Mouse (Mus musculus): ENCODE measurements around the gene Ska3. TPM values are rescaled to one million over a fixed set of nuclear protein-coding genes. Genes with fewer than 3 reads are reported as not detected.
A peak's percentile ranks its signal among the peaks of the same experiment; 100 is the strongest.

Gene Ska3
- polyA plus RNA-seq, 1 experiment from 2014 or later: 34.3 TPM

GRCm38 (mm10) chr14:57811844-57812243 lies 14.1 kb downstream of the Ska3 start:
- Histone ChIP-seq H3K9me3 (replicated peaks; ENCODE audit: control insufficient read depth, low read length) (no peaks in the 10 kb centered on the region), H3K4me2 (no peak overlapping the region), H3K4me3 (ENCODE audit: low read depth, low read length) (no peak overlapping the region), H3K27me3 (ENCODE audit: control insufficient read depth, insufficient read depth, low read length) (no peaks in the 10 kb centered on the region), H3K4me1 (ENCODE audit: control insufficient read depth, insufficient read depth, low read length) (no peaks in the 10 kb centered on the region), H3K27ac (ENCODE audit: low read depth, low read length) (no peak overlapping the region), H3K36me3 (ENCODE audit: control insufficient read depth, insufficient read depth, low read length) (peaks cover 30% of the 10 kb centered on the region), H3K9ac (ENCODE audit: low read depth, low read length) (no peak overlapping the region)
- ATAC-seq (replicated peaks; ENCODE audit: insufficient number of reproducible peaks, low FRiP score, low TSS enrichment): no peak
- 97% methylated on average over 5 of the region's 5 CpGs for WGBS (ENCODE audit: insufficient replicate concordance)

DNA sequence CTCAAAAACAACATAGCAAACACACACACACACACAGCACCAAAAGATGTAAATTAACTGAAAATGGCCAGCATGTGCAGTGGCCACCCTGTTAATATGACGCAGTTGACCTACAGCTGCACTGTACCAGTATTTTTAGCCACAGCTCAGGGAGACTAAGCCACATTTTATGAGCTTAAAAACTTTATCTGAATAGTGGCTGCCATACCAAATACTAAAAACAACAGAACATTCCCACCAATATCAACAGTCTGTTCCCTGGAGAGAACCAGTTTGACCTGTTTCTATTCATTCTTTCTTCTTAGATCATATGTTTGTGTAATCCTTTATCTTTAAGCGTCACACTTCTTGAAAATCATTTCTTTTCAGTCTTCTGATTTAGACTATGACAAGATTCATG lies 15.1 kb downstream of the Ska3 start:
- no peaks in the 10 kb centered on the region for H3K4me1 ChIP-seq (ENCODE audit: control insufficient read depth, insufficient read depth, low read length)
- H3K27ac ChIP-seq (ENCODE audit: low read depth, low read length): no peak overlapping the region
- peaks cover 30% of the 10 kb centered on the region for H3K36me3 ChIP-seq (ENCODE audit: control insufficient read depth, insufficient read depth, low read length)
- ATAC-seq (replicated peaks; ENCODE audit: insufficient number of reproducible peaks, low FRiP score, low TSS enrichment): no peak
- H3K27me3 ChIP-seq (ENCODE audit: control insufficient read depth, insufficient read depth, low read length): no peaks in the 10 kb centered on the region
- H3K9ac ChIP-seq (ENCODE audit: low read depth, low read length): no peak overlapping the region
- no peak overlapping the region for H3K4me2 ChIP-seq
- no peaks in the 10 kb centered on the region for H3K9me3 ChIP-seq (replicated peaks; ENCODE audit: control insufficient read depth, low read length)
- H3K4me3 ChIP-seq (ENCODE audit: low read depth, low read length): no peak overlapping the region
- WGBS (ENCODE audit: insufficient replicate concordance): 82% methylated on average over 2 of the region's 2 CpGs

DNA sequence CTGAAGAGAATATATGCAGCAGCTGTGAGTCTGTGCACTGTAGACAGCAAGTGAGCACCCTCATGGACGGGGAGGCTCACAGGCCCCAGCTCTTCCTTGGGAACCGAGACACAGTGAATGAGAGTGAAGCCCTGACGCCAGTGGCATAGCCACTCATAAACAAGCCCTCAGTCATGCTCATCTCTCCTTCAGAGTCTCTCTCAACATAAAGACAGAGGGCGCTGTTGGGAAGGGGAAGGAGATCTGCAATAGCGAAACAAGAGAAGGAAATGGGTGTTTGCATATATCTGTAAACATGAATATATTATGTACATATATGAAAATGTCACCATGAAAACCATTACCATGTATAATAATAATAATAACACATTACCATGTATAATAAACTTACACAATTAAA lies 17.4 kb downstream of the Ska3 start:
- H3K9ac ChIP-seq (ENCODE audit: low read depth, low read length): no peak overlapping the region
- no peak overlapping the region for H3K27ac ChIP-seq (ENCODE audit: low read depth, low read length)
- ATAC-seq (replicated peaks; ENCODE audit: insufficient number of reproducible peaks, low FRiP score, low TSS enrichment): no peak
- no peak overlapping the region for H3K4me2 ChIP-seq
- H3K9me3 ChIP-seq (replicated peaks; ENCODE audit: control insufficient read depth, low read length): no peaks in the 10 kb centered on the region
- 77% methylated on average over 5 of the region's 5 CpGs for WGBS (ENCODE audit: insufficient replicate concordance)
- no peaks in the 10 kb centered on the region for H3K27me3 ChIP-seq (ENCODE audit: control insufficient read depth, insufficient read depth, low read length)
- H3K36me3 ChIP-seq (ENCODE audit: control insufficient read depth, insufficient read depth, low read length): peaks cover 31% of the 10 kb centered on the region
- H3K4me1 ChIP-seq (ENCODE audit: control insufficient read depth, insufficient read depth, low read length): no peaks in the 10 kb centered on the region
- H3K4me3 ChIP-seq (ENCODE audit: low read depth, low read length): no peak overlapping the region

GRCm38 (mm10) chr14:57803731-57804130 lies 22.3 kb downstream of the Ska3 start:
- H3K9ac ChIP-seq (ENCODE audit: low read depth, low read length): no peak overlapping the region
- H3K9me3 ChIP-seq (replicated peaks; ENCODE audit: control insufficient read depth, low read length): no peaks in the 10 kb centered on the region
- no peak for ATAC-seq (replicated peaks; ENCODE audit: insufficient number of reproducible peaks, low FRiP score, low TSS enrichment)
- no peak overlapping the region for H3K4me2 ChIP-seq
- peaks cover 25% of the 10 kb centered on the region for H3K36me3 ChIP-seq (ENCODE audit: control insufficient read depth, insufficient read depth, low read length)
- H3K27ac ChIP-seq (ENCODE audit: low read depth, low read length): no peak overlapping the region
- H3K27me3 ChIP-seq (ENCODE audit: control insufficient read depth, insufficient read depth, low read length): no peaks in the 10 kb centered on the region
- 80% methylated on average over 4 of the region's 4 CpGs for WGBS (ENCODE audit: insufficient replicate concordance)
- H3K4me3 ChIP-seq (ENCODE audit: low read depth, low read length): no peak overlapping the region
- H3K4me1 ChIP-seq (ENCODE audit: control insufficient read depth, insufficient read depth, low read length): peaks cover 8% of the 10 kb centered on the region

GRCm38 (mm10) chr14:57797991-57798931 lies 27.7 kb downstream of the Ska3 start, which contains the start of gene Sap18:
Gene Sap18, plus strand, starts transcription at chr14:57798180.
- Histone ChIP-seq H3K9me3 (replicated peaks; ENCODE audit: control insufficient read depth, low read length) (no peaks in the 10 kb centered on the region), H3K4me2 (peak within 1 kb of the TSS; percentile 93), H3K27me3 (ENCODE audit: control insufficient read depth, insufficient read depth, low read length) (no peaks in the 10 kb centered on the region), H3K9ac (ENCODE audit: low read depth, low read length) (peak within 1 kb of the TSS; percentile 88), H3K36me3 (ENCODE audit: control insufficient read depth, insufficient read depth, low read length) (peaks cover 8% of the 10 kb centered on the region), H3K4me3 (ENCODE audit: low read depth, low read length) (peak within 1 kb of the TSS; percentile 88), H3K27ac (ENCODE audit: low read depth, low read length) (peak within 1 kb of the TSS; percentile 73), H3K4me1 (ENCODE audit: control insufficient read depth, insufficient read depth, low read length) (peaks cover 8% of the 10 kb centered on the region)
- 0% methylated on average over 96 of the region's 99 CpGs for WGBS (ENCODE audit: insufficient replicate concordance)
- ATAC-seq (replicated peaks; ENCODE audit: insufficient number of reproducible peaks, low FRiP score, low TSS enrichment): peak; percentile 94

DNA sequence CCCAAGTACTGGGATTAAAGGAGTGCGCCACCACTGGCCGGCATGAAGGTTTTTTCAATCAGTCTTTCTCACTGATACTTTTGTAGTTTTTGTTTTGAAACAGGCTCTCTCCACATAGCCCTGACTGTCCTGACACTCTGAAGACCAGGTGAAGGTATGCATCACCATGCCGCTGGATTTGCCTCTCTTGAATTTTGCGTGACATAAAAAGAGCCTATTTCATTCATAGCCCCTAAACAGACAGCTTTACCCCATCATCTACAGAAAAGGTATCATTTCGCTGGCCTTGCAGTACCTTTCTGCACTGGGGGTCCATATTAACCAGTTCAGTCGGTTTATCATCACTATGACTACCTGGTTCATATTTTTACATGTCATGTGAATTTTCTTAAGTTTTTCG lies 28.4 kb downstream of the Ska3 start:
- peak; percentile 15; the same call in 1 of the 2 replicates for ATAC-seq (replicated peaks; ENCODE audit: insufficient number of reproducible peaks, low FRiP score, low TSS enrichment)
- Histone ChIP-seq H3K4me2 (peak overlapping the region; percentile 74), H3K27ac (ENCODE audit: low read depth, low read length) (0 out of 2 replicates have a peak overlapping the region, but pooled peaks have one; percentile 29), H3K9me3 (replicated peaks; ENCODE audit: control insufficient read depth, low read length) (no peaks in the 10 kb centered on the region), H3K9ac (ENCODE audit: low read depth, low read length) (peak overlapping the region; percentile 71), H3K36me3 (ENCODE audit: control insufficient read depth, insufficient read depth, low read length) (peaks cover 7% of the 10 kb centered on the region), H3K27me3 (ENCODE audit: control insufficient read depth, insufficient read depth, low read length) (no peaks in the 10 kb centered on the region), H3K4me1 (ENCODE audit: control insufficient read depth, insufficient read depth, low read length) (peaks cover 8% of the 10 kb centered on the region), H3K4me3 (ENCODE audit: low read depth, low read length) (peak overlapping the region; percentile 88)
- WGBS (ENCODE audit: insufficient replicate concordance): 11% methylated on average over 7 of the region's 7 CpGs

GRCm38 (mm10) chr14:57791171-57791570 lies 34.8 kb downstream of the Ska3 start:
- Histone ChIP-seq H3K4me2 (no peak overlapping the region), H3K9me3 (replicated peaks; ENCODE audit: control insufficient read depth, low read length) (no peaks in the 10 kb centered on the region), H3K9ac (ENCODE audit: low read depth, low read length) (no peak overlapping the region), H3K36me3 (ENCODE audit: control insufficient read depth, insufficient read depth, low read length) (no peaks in the 10 kb centered on the region), H3K4me3 (ENCODE audit: low read depth, low read length) (no peak overlapping the region), H3K27me3 (ENCODE audit: control insufficient read depth, insufficient read depth, low read length) (no peaks in the 10 kb centered on the region), H3K27ac (ENCODE audit: low read depth, low read length) (no peak overlapping the region), H3K4me1 (ENCODE audit: control insufficient read depth, insufficient read depth, low read length) (no peaks in the 10 kb centered on the region)
- ATAC-seq (replicated peaks; ENCODE audit: insufficient number of reproducible peaks, low FRiP score, low TSS enrichment): no peak
- 74% methylated on average over 4 of the region's 4 CpGs for WGBS (ENCODE audit: insufficient replicate concordance)

GRCm38 (mm10) chr14:57789759-57790158 lies 36.2 kb downstream of the Ska3 start:
- H3K4me2 ChIP-seq: no peak overlapping the region
- no peak overlapping the region for H3K4me3 ChIP-seq (ENCODE audit: low read depth, low read length)
- no peaks in the 10 kb centered on the region for H3K4me1 ChIP-seq (ENCODE audit: control insufficient read depth, insufficient read depth, low read length)
- no peaks in the 10 kb centered on the region for H3K27me3 ChIP-seq (ENCODE audit: control insufficient read depth, insufficient read depth, low read length)
- no peak overlapping the region for H3K9ac ChIP-seq (ENCODE audit: low read depth, low read length)
- H3K9me3 ChIP-seq (replicated peaks; ENCODE audit: control insufficient read depth, low read length): no peaks in the 10 kb centered on the region
- no peak overlapping the region for H3K27ac ChIP-seq (ENCODE audit: low read depth, low read length)
- no peak for ATAC-seq (replicated peaks; ENCODE audit: insufficient number of reproducible peaks, low FRiP score, low TSS enrichment)
- WGBS (ENCODE audit: insufficient replicate concordance): 83% methylated on average over 9 of the region's 9 CpGs
- H3K36me3 ChIP-seq (ENCODE audit: control insufficient read depth, insufficient read depth, low read length): no peaks in the 10 kb centered on the region

All from heart, embryonic 11.5 days (tissue).